ENCODE assay signal across 11 mouse cellular contexts in the genomic region with DNA sequence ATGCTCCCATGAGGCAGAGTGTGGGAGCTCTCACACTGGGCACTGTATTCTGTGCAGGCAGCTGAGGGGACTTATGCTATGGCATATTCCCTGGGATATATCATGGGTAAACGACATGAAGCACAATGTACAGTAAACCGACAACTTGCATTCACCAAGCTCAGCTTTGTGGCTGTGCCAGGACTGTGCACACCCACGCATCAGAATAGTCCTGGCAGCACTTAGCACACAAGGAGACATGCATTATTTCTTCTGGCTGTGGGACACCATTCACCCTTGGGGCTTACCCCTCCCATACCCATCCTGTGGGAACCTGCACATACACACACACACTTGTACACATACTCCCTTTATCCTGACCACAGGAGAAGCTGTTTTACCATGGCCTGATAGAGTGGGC. TPM values are rescaled to one million over a fixed set of nuclear protein-coding genes. Genes with fewer than 3 reads are reported as not detected.
DNase-seq lines count a peak whose midpoint lies in the region; ATAC-seq and TF ChIP-seq lines count a peak whose summit lies in the region.
"Had no signal": no experiment of that assay in that cellular context is flagged by ENCODE, and none has a peak within 500 bp of the region (broad histone marks: within the 10 kb centered on the region; RNA-seq: fewer than 3 reads in every experiment).

No protein-coding gene starts in this region.

- H3K9ac ChIP-seq in embryonic facial prominence, embryonic 14.5 days (ENCODE audit: low read depth, low read length), result peak overlapping the region; percentile 79; the same call in 1 of the 2 replicates
- H3K9ac ChIP-seq in forebrain, embryonic 15.5 days (replicated peaks), result 0 out of 2 replicates have a peak overlapping the region, but pooled peaks have one; percentile 8
- H3K9ac ChIP-seq in midbrain, embryonic 16.5 days (ENCODE audit: low read depth, low read length), result peak overlapping the region; percentile 53

- no peak for DNase-seq in layer of hippocampus, adult 2 months (ENCODE audit: low spot score in 2 of 2)
- no peak for DNase-seq in layer of hippocampus, postnatal 36 days
- DNase-seq in embryonic facial prominence, embryonic 14.5 days (ENCODE audit: low spot score), result no peak
- DNase-seq in urinary bladder, postnatal 14 days (ENCODE audit: low spot score), result no peak
- no peak for DNase-seq in adrenal gland, adult 8-10 months
- DNase-seq: adrenal gland, adult 2 months; kidney, adult 9 months had no signal

- ATAC-seq in embryonic facial prominence, embryonic 14.5 days (ENCODE audit: low read depth), result no peak
- ATAC-seq in forebrain, embryonic 15.5 days (replicated peaks), result no peak
- no peak for ATAC-seq in midbrain, embryonic 16.5 days

- H3K4me2 ChIP-seq in embryonic facial prominence, embryonic 14.5 days (ENCODE audit: low read depth, low read length), result peak overlapping the region; percentile 87
- peak overlapping the region; percentile 70 for H3K4me2 ChIP-seq in forebrain, embryonic 15.5 days (replicated peaks)
- peak overlapping the region; percentile 77 for H3K4me2 ChIP-seq in midbrain, embryonic 16.5 days (ENCODE audit: low read length)

- H3K27ac ChIP-seq in layer of hippocampus, adult 2 months, result peak overlapping the region; percentile 93; the same call in 1 of the 2 replicates
- no peak overlapping the region for H3K27ac ChIP-seq in embryonic facial prominence, embryonic 14.5 days (replicated peaks; ENCODE audit: low read depth, low read length)
- peak overlapping the region; percentile 97; the same call in 1 of the 2 replicates for H3K27ac ChIP-seq in forebrain, embryonic 15.5 days (replicated peaks)
- no peak overlapping the region for H3K27ac ChIP-seq in midbrain, embryonic 16.5 days (ENCODE audit: low read length)
- H3K27ac ChIP-seq: heart, embryonic 10.5 days had no signal

- TF ChIP-seq CTCF in layer of hippocampus, adult 2 months (conservative IDR thresholded peaks at IDR 0.05), result no peak

- H3K4me1 ChIP-seq in embryonic facial prominence, embryonic 14.5 days (ENCODE audit: control insufficient read depth, insufficient read depth, low read length), result peaks cover 53% of the 10 kb centered on the region
- peaks cover 87% of the 10 kb centered on the region for H3K4me1 ChIP-seq in forebrain, embryonic 15.5 days
- peaks cover 79% of the 10 kb centered on the region for H3K4me1 ChIP-seq in midbrain, embryonic 16.5 days (ENCODE audit: control insufficient read depth, insufficient read depth, low read length)

- H3K4me3 ChIP-seq in layer of hippocampus, adult 2 months, result peak overlapping the region; percentile 97
- no peak overlapping the region for H3K4me3 ChIP-seq in embryonic facial prominence, embryonic 14.5 days (ENCODE audit: low read depth, low read length)
- peak overlapping the region; percentile 83; the same call in 1 of the 2 replicates for H3K4me3 ChIP-seq in forebrain, embryonic 15.5 days
- peak overlapping the region; percentile 78; the same call in 1 of the 2 replicates for H3K4me3 ChIP-seq in midbrain, embryonic 16.5 days (ENCODE audit: low read depth, low read length)
- H3K4me3 ChIP-seq: heart, embryonic 10.5 days had no signal

- H3K36me3 ChIP-seq in embryonic facial prominence, embryonic 14.5 days (ENCODE audit: control insufficient read depth, insufficient read depth, low read length), result peaks cover 20% of the 10 kb centered on the region; the same call in 1 of the 2 replicates
- no peaks in the 10 kb centered on the region for H3K36me3 ChIP-seq in forebrain, embryonic 15.5 days
- peaks cover 3% of the 10 kb centered on the region; the same call in 1 of the 2 replicates for H3K36me3 ChIP-seq in midbrain, embryonic 16.5 days (ENCODE audit: control insufficient read depth, insufficient read depth, low read length)

- H3K27me3 ChIP-seq in embryonic facial prominence, embryonic 14.5 days (replicated peaks; ENCODE audit: control insufficient read depth, insufficient read depth, low read length), result no peaks in the 10 kb centered on the region
- H3K27me3 ChIP-seq in forebrain, embryonic 15.5 days, result no peaks in the 10 kb centered on the region
- no peaks in the 10 kb centered on the region for H3K27me3 ChIP-seq in midbrain, embryonic 16.5 days (ENCODE audit: control insufficient read depth, insufficient read depth, low read depth, low read length)

- H3K9me3 ChIP-seq in embryonic facial prominence, embryonic 14.5 days (ENCODE audit: control insufficient read depth, low read length), result no peaks in the 10 kb centered on the region
- no peaks in the 10 kb centered on the region for H3K9me3 ChIP-seq in forebrain, embryonic 15.5 days
- no peaks in the 10 kb centered on the region for H3K9me3 ChIP-seq in midbrain, embryonic 16.5 days (replicated peaks; ENCODE audit: control insufficient read depth, low read length, poor library complexity, severe bottlenecking)
- H3K9me3 ChIP-seq: G1E; heart, embryonic 10.5 days had no signal

- WGBS in embryonic facial prominence, embryonic 14.5 days, result 72% methylated on average over 3 of the region's 3 CpGs
- WGBS in forebrain, embryonic 15.5 days, result 42% methylated on average over 3 of the region's 3 CpGs
- 71% methylated on average over 3 of the region's 3 CpGs for WGBS in midbrain, embryonic 16.5 days

RNA-seq across cellular contexts. Expression of gene Tet3, which starts 20.3 kb away (rescaled TPM):
- total RNA-seq in layer of hippocampus, adult 2 months (2021), result 10 to 100 TPM; 61.0 to 65.9 TPM
- 10 to 100 TPM; 58.9 to 67.8 TPM for total RNA-seq in layer of hippocampus, postnatal 36 days (2021)
- polyA plus RNA-seq in embryonic facial prominence, embryonic 14.5 days (2014; fragmentation: Nextera tagmentation; extraction: Ambion mirVana), result 32.4 and 37.3 TPM in 2 replicates
- 71.3 and 73.7 TPM in 2 replicates for polyA plus RNA-seq in forebrain, embryonic 15.5 days (2015; fragmentation: Nextera tagmentation; extraction: Ambion mirVana)
- 51.9 and 53.2 TPM in 2 replicates for polyA plus RNA-seq in midbrain, embryonic 16.5 days (2015; fragmentation: Nextera tagmentation; extraction: Ambion mirVana)
- 10 to 100 TPM; 24.3 to 40.5 (median 35.3) TPM for total RNA-seq in adrenal gland, adult 8-10 months (2022)

Comparison
In these comparisons a context has a peak if more than half of its experiments do, and no peak if none do; other contexts are left out.
1. H3K27ac ChIP-seq: peak in layer of hippocampus, adult 2 months (single experiment) and forebrain, embryonic 15.5 days (single experiment); none in embryonic facial prominence, embryonic 14.5 days (single experiment) and midbrain, embryonic 16.5 days (single experiment).
2. H3K9ac ChIP-seq: peak in every context shown above with its lines; median percentile 79 in embryonic facial prominence, embryonic 14.5 days; 53 in midbrain, embryonic 16.5 days; 8 in forebrain, embryonic 15.5 days.
3. Peak in every context shown above with its lines, with median percentiles within 50 percentile points of each other: H3K4me2 ChIP-seq.